Mouse (Mus musculus): ENCODE results near the gene Gm21477.
"Not testable (repeated sequence)": the region's sequence is repeated elsewhere in the genome, so short reads cannot be mapped to it uniquely, and the experiment has no call there.

The Gm21477 gene

DNA sequence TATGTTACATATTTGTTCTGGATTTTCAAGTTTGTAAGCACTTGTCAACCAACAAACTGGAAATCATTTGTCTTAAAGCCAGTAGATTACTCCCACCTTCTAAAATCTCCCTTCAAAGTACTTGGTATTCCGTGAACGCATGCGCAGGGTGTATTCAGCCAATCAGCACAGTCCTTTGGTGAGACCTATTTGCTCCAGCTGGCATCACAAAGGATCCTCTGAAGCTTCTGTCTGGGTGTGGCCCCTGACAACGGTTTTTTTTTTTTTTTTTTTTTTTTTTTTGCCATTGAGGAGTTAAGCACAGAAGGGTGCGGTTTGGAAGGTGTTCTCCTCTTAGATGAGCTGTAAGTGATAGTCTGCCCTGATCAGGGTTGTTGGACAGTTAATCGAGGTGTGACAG lies at the start of gene Gm21477:
Gm21477 (plus strand) TSS at position 301 of the 400 bp plus-strand sequence.
- not testable (repeated sequence) for DNase-seq (ENCODE audit: low spot score in 2 of 2)
